Mouse (Mus musculus) spleen, adult 2 months (tissue): Measurements from ENCODE around the gene Gm5678.

Experiments
- CTCF ChIP-seq: fragments of 200-500 bp; IDR thresholded peaks from 2 replicates; pipeline ENCODE4 v1.5.1; 2011; ENCODE audit warnings: mild to moderate bottlenecking, inconsistent platforms; ENCODE audit not compliant: insufficient read depth, insufficient read length, insufficient replicate concordance; ENCODE audit errors: extremely low read depth
- POLR2A ChIP-seq: fragments of 200-500 bp; IDR thresholded peaks from 2 replicates; pipeline ENCODE4 v1.6.1; 2011; ENCODE audit warnings: low read depth, low read length, inconsistent platforms

DNA sequence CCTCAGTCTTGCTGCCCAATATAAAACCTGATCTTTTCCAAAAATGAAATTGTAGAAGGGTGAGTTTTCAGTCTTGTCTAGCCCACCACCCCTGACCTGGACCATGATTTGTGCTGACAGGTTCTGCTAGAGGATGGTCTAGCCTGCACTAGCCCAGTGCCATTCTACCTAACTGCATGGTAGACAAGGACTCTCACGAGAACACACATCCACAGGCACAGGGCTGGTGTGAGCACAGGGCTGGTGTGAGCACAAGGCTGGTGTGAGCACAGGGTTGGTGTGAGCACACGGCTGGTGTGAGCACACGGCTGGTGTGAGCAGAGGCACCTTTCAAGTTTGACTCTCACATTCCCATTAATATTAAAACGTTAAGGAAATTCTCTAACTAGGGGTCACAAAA, 3.2 kb upstream of the Gm5678 start:
- TF ChIP-seq CTCF (no peak), POLR2A (no peak)
